Mouse (Mus musculus): ENCODE measurements around the gene Fam50a.

The Fam50a gene

GRCm38 (mm10) chrX:74312540-74313464, at the start of gene Fam50a:
Gene Fam50a, plus strand, starts transcription at chrX:74313033.
- in situ Hi-C loops (cut with MboI, MseI), result no loop called here

- in situ Hi-C loops (cut with MboI, MseI), result loop anchor here (5.0 kb wide), 1 partner anchor 47 kb away; no protein-coding TSS in a partner anchor
Measured at GRCm38 (mm10) chrX:74269736-74270061, 43.1 kb upstream of the Fam50a start.

- in situ Hi-C loops (cut with MboI, MseI), result no loop called here
Measured at GRCm38 (mm10) chrX:74270062-74270901, 42.6 kb upstream of the Fam50a start, which contains the start of gene Rpl10. Gene Rpl10, plus strand, starts transcription at chrX:74270812.

- in situ Hi-C loops (cut with MboI, MseI), result no loop called here
Measured at GRCm38 (mm10) chrX:74270902-74271551, 41.8 kb upstream of the Fam50a start.

- in situ Hi-C loops (cut with MboI, MseI), result no loop called here
Measured at GRCm38 (mm10) chrX:74273422-74274322, 39.2 kb upstream of the Fam50a start.

- in situ Hi-C loops (cut with MboI, MseI), result no loop called here
Measured at GRCm38 (mm10) chrX:74277916-74278315, 34.9 kb upstream of the Fam50a start.

GRCm38 (mm10) chrX:74281041-74281731, 31.6 kb upstream of the Fam50a start:
- in situ Hi-C loops (cut with MboI, MseI), result no loop called here

- in situ Hi-C loops (cut with MboI, MseI), result no loop called here
Measured at GRCm38 (mm10) chrX:74281732-74282394, 31.0 kb upstream of the Fam50a start, which contains the start of the genes Taz and Dnase1l1. Gene Taz, plus strand, starts transcription at chrX:74281912. Gene Dnase1l1, minus strand, starts transcription at chrX:74282337.

GRCm38 (mm10) chrX:74282395-74283091, 30.3 kb upstream of the Fam50a start:
- in situ Hi-C loops (cut with MboI, MseI), result no loop called here

- in situ Hi-C loops (cut with MboI, MseI), result no loop called here
Measured at GRCm38 (mm10) chrX:74283092-74283437, 29.8 kb upstream of the Fam50a start.

GRCm38 (mm10) chrX:74293431-74293830, 19.4 kb upstream of the Fam50a start:
- in situ Hi-C loops (cut with MboI, MseI), result no loop called here

GRCm38 (mm10) chrX:74296538-74297448, 16.0 kb upstream of the Fam50a start, which contains the start of gene Atp6ap1:
Gene Atp6ap1, plus strand, starts transcription at chrX:74297097.
- in situ Hi-C loops (cut with MboI, MseI), result no loop called here

- in situ Hi-C loops (cut with MboI, MseI), result no loop called here
Measured at GRCm38 (mm10) chrX:74298348-74298747, 14.5 kb upstream of the Fam50a start.

GRCm38 (mm10) chrX:74299721-74300120, 13.1 kb upstream of the Fam50a start:
- in situ Hi-C loops (cut with MboI, MseI), result no loop called here

- in situ Hi-C loops (cut with MboI, MseI), result no loop called here
Measured at GRCm38 (mm10) chrX:74304867-74305700, 7.7 kb upstream of the Fam50a start, which contains the start of gene Gdi1. Gene Gdi1, plus strand, starts transcription at chrX:74304998.

- in situ Hi-C loops (cut with MboI, MseI), result no loop called here
Measured at GRCm38 (mm10) chrX:74328725-74329161, 15.9 kb downstream of the Fam50a start, which contains the start of gene Plxna3. Gene Plxna3, plus strand, starts transcription at chrX:74329066.

- in situ Hi-C loops (cut with MboI, MseI), result no loop called here
Measured at GRCm38 (mm10) chrX:74329215-74329671, 16.4 kb downstream of the Fam50a start.

Measured in T-helper 2 cell (primary cell).